Mouse (Mus musculus): ENCODE results near the gene Exoc4. TPM values are rescaled to one million over a fixed set of nuclear protein-coding genes. Genes with fewer than 3 reads are reported as not detected.

The Exoc4 gene
- polyA plus RNA-seq, 1 experiment from 2014 or later = 28.7 TPM

DNA sequence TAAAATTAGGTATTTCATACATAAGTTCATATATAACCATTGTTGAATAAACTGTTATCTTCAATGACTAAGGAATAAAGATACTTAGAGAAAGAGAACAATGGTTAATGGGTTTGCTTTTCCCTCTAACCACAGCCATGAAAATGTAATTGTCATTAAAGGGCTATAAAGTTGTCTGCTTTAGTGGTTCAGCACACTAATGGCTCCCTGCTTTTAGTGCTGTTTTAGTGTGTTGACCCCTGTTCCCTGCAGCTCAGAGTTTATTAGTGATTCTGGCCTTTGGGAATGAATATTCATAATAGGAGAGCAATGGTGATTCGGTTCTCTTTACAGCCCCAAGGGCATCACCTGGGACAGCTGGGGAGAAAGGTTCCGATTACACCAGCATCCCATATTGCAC lies 483.3 kb downstream of the Exoc4 start:
- 13% methylated on average over 2 of the region's 2 CpGs for WGBS
- Histone ChIP-seq H3K27ac (replicated peaks; ENCODE audit: low read depth, low read length) (no peak overlapping the region), H3K4me3 (ENCODE audit: low read depth, low read length) (no peak overlapping the region), H3K36me3 (ENCODE audit: control insufficient read depth, insufficient read depth, low read length) (no peaks in the 10 kb centered on the region), H3K9ac (ENCODE audit: low read length) (no peak overlapping the region), H3K4me1 (ENCODE audit: control insufficient read depth, insufficient read depth, low read length) (peaks cover 4% of the 10 kb centered on the region; the same call in 1 of the 2 replicates), H3K27me3 (ENCODE audit: control insufficient read depth, insufficient read depth, low read length) (no peaks in the 10 kb centered on the region), H3K9me3 (ENCODE audit: control insufficient read depth, low read length) (no peaks in the 10 kb centered on the region), H3K4me2 (ENCODE audit: low read depth, severe bottlenecking) (no peak overlapping the region)
- no peak for ATAC-seq (ENCODE audit: insufficient number of reproducible peaks, low FRiP score, low TSS enrichment, low read depth)
- peak; percentile 25 for DNase-seq (ENCODE audit: low spot score)

GRCm38 (mm10) chr6:33733602-33734001 lies 484.7 kb downstream of the Exoc4 start:
- Histone ChIP-seq H3K4me1 (ENCODE audit: control insufficient read depth, insufficient read depth, low read length) (peaks cover 7% of the 10 kb centered on the region; the same call in 1 of the 2 replicates), H3K9me3 (ENCODE audit: control insufficient read depth, low read length) (no peaks in the 10 kb centered on the region), H3K36me3 (ENCODE audit: control insufficient read depth, insufficient read depth, low read length) (no peaks in the 10 kb centered on the region), H3K4me3 (ENCODE audit: low read depth, low read length) (no peak overlapping the region), H3K27ac (replicated peaks; ENCODE audit: low read depth, low read length) (no peak overlapping the region), H3K9ac (ENCODE audit: low read length) (no peak overlapping the region), H3K4me2 (ENCODE audit: low read depth, severe bottlenecking) (no peak overlapping the region), H3K27me3 (ENCODE audit: control insufficient read depth, insufficient read depth, low read length) (no peaks in the 10 kb centered on the region)
- DNase-seq (ENCODE audit: low spot score) (no peak), ATAC-seq (ENCODE audit: insufficient number of reproducible peaks, low FRiP score, low TSS enrichment, low read depth) (no peak)

GRCm38 (mm10) chr6:33734032-33734431 lies 485.1 kb downstream of the Exoc4 start:
- H3K27ac ChIP-seq (replicated peaks; ENCODE audit: low read depth, low read length) = no peak overlapping the region
- DNase-seq (ENCODE audit: low spot score) (no peak), ATAC-seq (ENCODE audit: insufficient number of reproducible peaks, low FRiP score, low TSS enrichment, low read depth) (no peak)
- peaks cover 7% of the 10 kb centered on the region; the same call in 1 of the 2 replicates for H3K4me1 ChIP-seq (ENCODE audit: control insufficient read depth, insufficient read depth, low read length)
- no peak overlapping the region for H3K4me3 ChIP-seq (ENCODE audit: low read depth, low read length)
- H3K4me2 ChIP-seq (ENCODE audit: low read depth, severe bottlenecking) = no peak overlapping the region
- no peaks in the 10 kb centered on the region for H3K9me3 ChIP-seq (ENCODE audit: control insufficient read depth, low read length)
- WGBS = 80% methylated on average over 3 of the region's 3 CpGs
- H3K27me3 ChIP-seq (ENCODE audit: control insufficient read depth, insufficient read depth, low read length) = no peaks in the 10 kb centered on the region
- H3K9ac ChIP-seq (ENCODE audit: low read length) = no peak overlapping the region
- no peaks in the 10 kb centered on the region for H3K36me3 ChIP-seq (ENCODE audit: control insufficient read depth, insufficient read depth, low read length)

- H3K9me3 ChIP-seq (ENCODE audit: control insufficient read depth, low read length) = no peaks in the 10 kb centered on the region
These were observed 490.0 kb downstream of the Exoc4 start for GRCm38 (mm10) chr6:33738857-33739291.

DNA sequence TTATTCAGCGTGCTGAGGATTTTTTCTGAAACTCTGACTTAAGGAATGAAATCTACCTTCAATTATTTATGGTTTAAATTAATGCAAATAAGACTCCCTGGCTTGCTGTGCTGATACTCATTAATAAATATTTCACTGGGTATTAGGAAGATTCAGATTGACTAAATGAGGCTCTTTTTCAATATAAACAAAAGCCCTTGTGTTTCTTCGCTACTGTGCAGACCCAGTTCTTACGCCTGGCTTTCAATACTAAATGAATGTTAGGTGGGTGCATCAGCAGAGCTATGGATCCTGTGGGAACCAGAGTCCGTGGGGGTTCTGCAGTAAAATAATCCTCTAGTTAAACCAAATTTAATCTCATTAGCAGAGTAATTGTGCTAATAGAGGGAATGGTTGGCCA lies 490.4 kb downstream of the Exoc4 start:
- WGBS = 76% methylated on average over 4 of the region's 4 CpGs
- H3K9ac ChIP-seq (ENCODE audit: low read length) = no peak overlapping the region
- no peak for DNase-seq (ENCODE audit: low spot score)
- no peaks in the 10 kb centered on the region for H3K36me3 ChIP-seq (ENCODE audit: control insufficient read depth, insufficient read depth, low read length)
- H3K27me3 ChIP-seq (ENCODE audit: control insufficient read depth, insufficient read depth, low read length) = no peaks in the 10 kb centered on the region
- H3K27ac ChIP-seq (replicated peaks; ENCODE audit: low read depth, low read length) = 0 out of 2 replicates have a peak overlapping the region, but pooled peaks have one; percentile 55
- no peak for ATAC-seq (ENCODE audit: insufficient number of reproducible peaks, low FRiP score, low TSS enrichment, low read depth)
- H3K9me3 ChIP-seq (ENCODE audit: control insufficient read depth, low read length) = no peaks in the 10 kb centered on the region
- no peak overlapping the region for H3K4me2 ChIP-seq (ENCODE audit: low read depth, severe bottlenecking)
- peaks cover 5% of the 10 kb centered on the region; the same call in 1 of the 2 replicates for H3K4me1 ChIP-seq (ENCODE audit: control insufficient read depth, insufficient read depth, low read length)
- no peak overlapping the region for H3K4me3 ChIP-seq (ENCODE audit: low read depth, low read length)

More at GRCm38 (mm10) chr6:33738857-33739291, 490.0 kb downstream of the Exoc4 start:
- peak; percentile 51 for DNase-seq (ENCODE audit: low spot score)
- peak; percentile 70; the same call in 1 of the 2 replicates for ATAC-seq (ENCODE audit: insufficient number of reproducible peaks, low FRiP score, low TSS enrichment, low read depth)
- Histone ChIP-seq H3K36me3 (ENCODE audit: control insufficient read depth, insufficient read depth, low read length) (no peaks in the 10 kb centered on the region), H3K4me2 (ENCODE audit: low read depth, severe bottlenecking) (no peak overlapping the region), H3K27ac (replicated peaks; ENCODE audit: low read depth, low read length) (peak overlapping the region; percentile 64; the same call in 1 of the 2 replicates), H3K4me3 (ENCODE audit: low read depth, low read length) (no peak overlapping the region), H3K4me1 (ENCODE audit: control insufficient read depth, insufficient read depth, low read length) (peaks cover 5% of the 10 kb centered on the region; the same call in 1 of the 2 replicates), H3K27me3 (ENCODE audit: control insufficient read depth, insufficient read depth, low read length) (no peaks in the 10 kb centered on the region), H3K9ac (ENCODE audit: low read length) (no peak overlapping the region)
- 43% methylated on average over 3 of the region's 3 CpGs for WGBS

DNA sequence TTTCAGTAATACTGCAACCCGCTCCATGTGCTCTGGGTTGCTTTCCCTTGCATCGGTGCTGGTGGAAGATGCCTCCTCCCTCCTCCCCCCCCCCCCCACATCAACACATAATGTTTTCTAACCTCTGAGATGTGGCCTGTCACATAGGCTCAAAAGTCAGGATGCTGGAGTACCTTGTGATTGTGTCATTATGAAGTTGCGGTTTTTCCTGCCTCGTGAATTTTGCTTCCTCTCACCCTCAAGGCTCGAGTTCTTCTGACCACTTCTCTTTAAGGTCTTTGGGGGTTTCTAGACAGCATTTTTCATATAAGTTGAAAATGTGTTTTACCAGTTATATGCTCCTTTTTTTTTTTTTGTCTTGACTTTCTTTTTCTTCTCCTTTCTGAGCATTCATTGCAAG lies 507.1 kb downstream of the Exoc4 start:
- no peaks in the 10 kb centered on the region for H3K9me3 ChIP-seq (ENCODE audit: control insufficient read depth, low read length)
- no peaks in the 10 kb centered on the region for H3K36me3 ChIP-seq (ENCODE audit: control insufficient read depth, insufficient read depth, low read length)
- H3K4me2 ChIP-seq (ENCODE audit: low read depth, severe bottlenecking) = no peak overlapping the region
- H3K27ac ChIP-seq (replicated peaks; ENCODE audit: low read depth, low read length) = no peak overlapping the region
- H3K4me1 ChIP-seq (ENCODE audit: control insufficient read depth, insufficient read depth, low read length) = no peaks in the 10 kb centered on the region
- ATAC-seq (ENCODE audit: insufficient number of reproducible peaks, low FRiP score, low TSS enrichment, low read depth) = no peak
- no peak for DNase-seq (ENCODE audit: low spot score)
- H3K4me3 ChIP-seq (ENCODE audit: low read depth, low read length) = no peak overlapping the region
- H3K9ac ChIP-seq (ENCODE audit: low read length) = no peak overlapping the region
- H3K27me3 ChIP-seq (ENCODE audit: control insufficient read depth, insufficient read depth, low read length) = no peaks in the 10 kb centered on the region
- WGBS = 89% methylated on average over 5 of the region's 5 CpGs

DNA sequence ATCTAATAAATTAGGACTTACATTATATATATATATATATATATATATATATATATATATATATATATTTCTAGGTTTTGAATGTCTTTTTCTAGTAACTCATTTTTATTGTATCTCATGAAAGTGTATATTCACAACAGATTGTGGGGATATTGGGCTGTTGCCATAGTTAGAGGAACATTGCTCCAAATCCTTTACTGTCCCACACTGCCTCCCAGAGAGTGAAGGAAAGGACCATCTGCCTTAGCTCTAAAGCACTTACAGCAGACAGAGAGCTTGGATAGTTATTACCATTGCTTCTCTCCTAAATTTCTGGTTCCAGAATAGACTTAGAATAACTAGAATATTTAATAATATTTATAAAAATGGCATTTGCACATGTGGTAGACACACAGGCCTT lies 512.7 kb downstream of the Exoc4 start:
- Histone ChIP-seq H3K4me2 (ENCODE audit: low read depth, severe bottlenecking) (no peak overlapping the region), H3K27ac (replicated peaks; ENCODE audit: low read depth, low read length) (no peak overlapping the region), H3K27me3 (ENCODE audit: control insufficient read depth, insufficient read depth, low read length) (no peaks in the 10 kb centered on the region), H3K9ac (ENCODE audit: low read length) (no peak overlapping the region), H3K36me3 (ENCODE audit: control insufficient read depth, insufficient read depth, low read length) (no peaks in the 10 kb centered on the region), H3K4me3 (ENCODE audit: low read depth, low read length) (no peak overlapping the region), H3K4me1 (ENCODE audit: control insufficient read depth, insufficient read depth, low read length) (no peaks in the 10 kb centered on the region), H3K9me3 (ENCODE audit: control insufficient read depth, low read length) (no peaks in the 10 kb centered on the region)
- ATAC-seq (ENCODE audit: insufficient number of reproducible peaks, low FRiP score, low TSS enrichment, low read depth) = no peak
- DNase-seq (ENCODE audit: low spot score) = no peak

DNA sequence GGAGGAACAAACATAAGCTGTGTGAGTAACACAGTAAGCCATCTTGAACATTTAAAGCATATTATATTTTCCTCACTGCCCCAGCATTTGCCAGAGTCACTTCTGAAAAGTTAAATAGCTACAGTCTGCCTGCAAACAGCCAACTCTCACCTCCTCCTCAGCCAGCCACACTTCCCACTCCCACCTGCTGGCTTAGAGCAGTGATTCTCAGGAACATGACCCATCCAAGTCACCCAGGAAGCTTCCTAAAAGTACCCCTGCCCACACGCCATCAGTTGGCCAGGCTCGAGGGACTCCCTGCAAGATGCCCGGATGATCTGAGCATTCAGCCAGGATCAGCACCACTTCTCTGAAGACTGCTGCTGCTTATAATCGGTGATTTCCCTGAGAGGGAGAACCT lies 514.4 kb downstream of the Exoc4 start:
- ATAC-seq (ENCODE audit: insufficient number of reproducible peaks, low FRiP score, low TSS enrichment, low read depth) (no peak), DNase-seq (ENCODE audit: low spot score) (no peak)
- Histone ChIP-seq H3K36me3 (ENCODE audit: control insufficient read depth, insufficient read depth, low read length) (no peaks in the 10 kb centered on the region), H3K27me3 (ENCODE audit: control insufficient read depth, insufficient read depth, low read length) (no peaks in the 10 kb centered on the region), H3K4me2 (ENCODE audit: low read depth, severe bottlenecking) (no peak overlapping the region), H3K9ac (ENCODE audit: low read length) (no peak overlapping the region), H3K9me3 (ENCODE audit: control insufficient read depth, low read length) (no peaks in the 10 kb centered on the region), H3K27ac (replicated peaks; ENCODE audit: low read depth, low read length) (no peak overlapping the region), H3K4me3 (ENCODE audit: low read depth, low read length) (no peak overlapping the region), H3K4me1 (ENCODE audit: control insufficient read depth, insufficient read depth, low read length) (no peaks in the 10 kb centered on the region)
- 83% methylated on average over 4 of the region's 4 CpGs for WGBS

GRCm38 (mm10) chr6:33763970-33764369 lies 515.1 kb downstream of the Exoc4 start:
- DNase-seq (ENCODE audit: low spot score) = no peak
- H3K4me2 ChIP-seq (ENCODE audit: low read depth, severe bottlenecking) = no peak overlapping the region
- no peaks in the 10 kb centered on the region for H3K36me3 ChIP-seq (ENCODE audit: control insufficient read depth, insufficient read depth, low read length)
- H3K4me3 ChIP-seq (ENCODE audit: low read depth, low read length) = no peak overlapping the region
- H3K9me3 ChIP-seq (ENCODE audit: control insufficient read depth, low read length) = no peaks in the 10 kb centered on the region
- H3K4me1 ChIP-seq (ENCODE audit: control insufficient read depth, insufficient read depth, low read length) = no peaks in the 10 kb centered on the region
- ATAC-seq (ENCODE audit: insufficient number of reproducible peaks, low FRiP score, low TSS enrichment, low read depth) = no peak
- H3K27ac ChIP-seq (replicated peaks; ENCODE audit: low read depth, low read length) = no peak overlapping the region
- 77% methylated on average over 3 of the region's 3 CpGs for WGBS
- H3K9ac ChIP-seq (ENCODE audit: low read length) = no peak overlapping the region
- H3K27me3 ChIP-seq (ENCODE audit: control insufficient read depth, insufficient read depth, low read length) = no peaks in the 10 kb centered on the region

All from limb, embryonic 11.5 days (tissue).